Mouse (Mus musculus) stomach, embryonic 14.5 days (tissue): Measurements from ENCODE around the gene Elane. TPM values are rescaled to one million over a fixed set of nuclear protein-coding genes. Genes with fewer than 3 reads are reported as not detected.

Experiments used
- microRNA-seq: library from miRNA; unstranded; fragments of <30 nt; microRNA quantifications from one replicate; pipeline ENCODE4, GENCODE M21; 2016
- polyA plus RNA-seq: library from polyadenylated mRNA; unstranded; fragments of >200 nt; fragmentation: Nextera tagmentation; extraction: Ambion mirVana; gene quantifications from 2 replicates; pipeline ENCODE4 v1.2.1, GENCODE M21; 2014

Gene Elane
- polyA plus RNA-seq, 1 experiment from 2014 or later: 3.3 TPM

Small RNA genes within 50 kb of the gene (microRNA-seq; reads per million reads assigned to microRNA genes)
- not detected for gene Mir6910

Other genes with a start within 250 kb of the Elane start
- 7.1 and 7.7 TPM in 2 replicates for gene Shc2, start 248.3 kb upstream of the Elane start, polyA plus RNA-seq
- gene Odf3l2, start 240.5 kb upstream of the Elane start, polyA plus RNA-seq: 0.20 TPM in 1 of 2 replicates, not detected in the other
- 29.7 and 30.0 TPM in 2 replicates for gene Madcam1, start 221.7 kb upstream of the Elane start, polyA plus RNA-seq
- gene Tpgs1, start 216.9 kb upstream of the Elane start, polyA plus RNA-seq: 64.5 and 64.8 TPM in 2 replicates
- 88.7 and 93.6 TPM in 2 replicates for gene Cdc34, start 204.1 kb upstream of the Elane start, polyA plus RNA-seq
- gene Gzmm, start 197.2 kb upstream of the Elane start, polyA plus RNA-seq: 1.0 and 1.6 TPM in 2 replicates
- gene Bsg, start 181.8 kb upstream of the Elane start, polyA plus RNA-seq: 871 and 937 TPM in 2 replicates
- gene Hcn2, start 169.6 kb upstream of the Elane start, polyA plus RNA-seq: 0.10 and 0.25 TPM in 2 replicates
- 26.3 and 31.8 TPM in 2 replicates for gene Polrmt, start 139.7 kb upstream of the Elane start, polyA plus RNA-seq
- 0.29 and 0.39 TPM in 2 replicates for gene Fgf22, start 131.2 kb upstream of the Elane start, polyA plus RNA-seq
- gene Rnf126, start 119.3 kb upstream of the Elane start, polyA plus RNA-seq: 72.1 and 77.3 TPM in 2 replicates
- gene Fstl3, start 109.0 kb upstream of the Elane start, polyA plus RNA-seq: 8.7 and 9.0 TPM in 2 replicates
- not detected in 2 replicates for gene Prss57, start 95.3 kb upstream of the Elane start, polyA plus RNA-seq
- gene Palm, start 92.7 kb upstream of the Elane start, polyA plus RNA-seq: 67.0 and 78.0 TPM in 2 replicates
- gene Misp, start 65.3 kb upstream of the Elane start, polyA plus RNA-seq: 27.6 and 33.1 TPM in 2 replicates
- gene Ptbp1, start 31.8 kb upstream of the Elane start, polyA plus RNA-seq: 237 and 275 TPM in 2 replicates
- 2.9 and 5.6 TPM in 2 replicates for gene Prtn3, start 11.8 kb upstream of the Elane start, polyA plus RNA-seq
- 41.3 and 51.7 TPM in 2 replicates for gene Plppr3, start 11.6 kb upstream of the Elane start, polyA plus RNA-seq
- gene Cfd, start 4.6 kb downstream of the Elane start, polyA plus RNA-seq: not detected in 2 replicates
- 43.4 and 46.4 TPM in 2 replicates for gene Med16, start 22.7 kb downstream of the Elane start, polyA plus RNA-seq
- 5.3 TPM in 1 of 2 replicates, not detected in the other for gene Gm26602, start 24.6 kb downstream of the Elane start, polyA plus RNA-seq
- gene Kiss1r, start 30.7 kb downstream of the Elane start, polyA plus RNA-seq: 0.81 and 1.0 TPM in 2 replicates
- 143 and 151 TPM in 2 replicates for gene R3hdm4, start 35.0 kb downstream of the Elane start, polyA plus RNA-seq
- 12.7 and 14.0 TPM in 2 replicates for gene Arid3a, start 40.8 kb downstream of the Elane start, polyA plus RNA-seq
- gene Wdr18, start 73.9 kb downstream of the Elane start, polyA plus RNA-seq: 97.2 and 107 TPM in 2 replicates
- 0.32 and 0.36 TPM in 2 replicates for gene Grin3b, start 84.5 kb downstream of the Elane start, polyA plus RNA-seq
- 15.6 and 16.7 TPM in 2 replicates for gene Tmem259, start 98.1 kb downstream of the Elane start, polyA plus RNA-seq
- 397 and 424 TPM in 2 replicates for gene Cnn2, start 102.3 kb downstream of the Elane start, polyA plus RNA-seq
- gene Abca7, start 110.2 kb downstream of the Elane start, polyA plus RNA-seq: 3.2 and 3.6 TPM in 2 replicates
- 5.1 and 5.7 TPM in 2 replicates for gene Arhgap45, start 130.4 kb downstream of the Elane start, polyA plus RNA-seq
- 220 TPM in 2 replicates for gene Polr2e, start 153.5 kb downstream of the Elane start, polyA plus RNA-seq
- 434 and 466 TPM in 2 replicates for gene Gpx4, start 160.9 kb downstream of the Elane start, polyA plus RNA-seq
- gene Sbno2, start 219.3 kb downstream of the Elane start, polyA plus RNA-seq: 13.2 and 15.7 TPM in 2 replicates
- gene Stk11, start 229.6 kb downstream of the Elane start, polyA plus RNA-seq: 25.2 and 25.9 TPM in 2 replicates